Mouse (Mus musculus): Measurements from ENCODE around the gene Zbtb20. TPM values are rescaled to one million over a fixed set of nuclear protein-coding genes. Genes with fewer than 3 reads are reported as not detected.

Gene Zbtb20
- 21.8 and 25.2 TPM in 2 replicates for polyA plus RNA-seq (2015; fragmentation: Nextera tagmentation; extraction: Ambion mirVana)

DNA sequence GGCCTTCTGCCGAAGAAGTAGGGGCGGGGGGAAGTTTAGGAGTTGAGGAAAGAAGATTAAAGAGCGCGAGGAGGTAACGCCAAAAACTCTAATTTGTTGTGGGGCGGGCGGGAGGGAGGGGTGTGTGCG is at the start of gene Zbtb20:
Gene Zbtb20 (plus strand): TSS at position 30 of the 129 bp plus-strand sequence.
- H3K4me3 ChIP-seq (ENCODE audit: low read length) = peak within 1 kb of the TSS; percentile 71
- H3K9me3 ChIP-seq (ENCODE audit: control insufficient read depth, low read length) = no peaks in the 10 kb centered on the region
- no peak for ATAC-seq (ENCODE audit: low read depth)
- H3K4me1 ChIP-seq (replicated peaks; ENCODE audit: control insufficient read depth, insufficient read depth, low read length) = no peaks in the 10 kb centered on the region; the same call in 1 of the 2 replicates
- no peaks in the 10 kb centered on the region for H3K36me3 ChIP-seq (ENCODE audit: control insufficient read depth, insufficient read depth, low read length)
- H3K27me3 ChIP-seq (ENCODE audit: control insufficient read depth, insufficient read depth, low read depth, low read length) = no peaks in the 10 kb centered on the region
- peak within 1 kb of the TSS; percentile 86 for H3K9ac ChIP-seq (ENCODE audit: low read length)
- WGBS = 0% methylated on average over 3 of the region's 8 CpGs
- H3K4me2 ChIP-seq (ENCODE audit: low read depth, low read length) = peak within 1 kb of the TSS; percentile 85
- H3K27ac ChIP-seq (ENCODE audit: low read length) = peak within 1 kb of the TSS; percentile 99

DNA sequence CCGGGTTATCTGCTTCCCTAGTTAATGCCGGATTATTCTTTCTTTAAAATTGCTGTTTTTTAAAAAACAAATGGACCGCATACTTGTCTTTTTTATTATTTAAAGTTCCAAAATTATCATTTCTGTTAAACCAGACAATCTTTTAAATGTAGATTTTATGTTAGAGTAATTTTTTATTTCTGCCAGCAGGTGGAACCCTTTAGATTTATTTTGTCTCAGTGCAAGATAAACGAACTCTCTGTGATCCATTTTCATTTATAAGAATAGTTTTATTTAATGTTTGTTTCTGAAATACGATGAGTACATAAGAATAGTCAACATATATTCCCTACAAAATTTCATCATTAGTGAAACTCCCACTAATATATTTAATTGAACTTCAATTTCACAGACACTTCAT is 39.7 kb upstream of the Zbtb20 start:
- WGBS = 60% methylated on average over 5 of the region's 5 CpGs
- ATAC-seq (ENCODE audit: low read depth) = no peak
- Histone ChIP-seq H3K9me3 (ENCODE audit: control insufficient read depth, low read length) (no peaks in the 10 kb centered on the region), H3K4me3 (ENCODE audit: low read length) (no peak overlapping the region), H3K9ac (ENCODE audit: low read length) (no peak overlapping the region), H3K4me1 (replicated peaks; ENCODE audit: control insufficient read depth, insufficient read depth, low read length) (no peaks in the 10 kb centered on the region), H3K27ac (ENCODE audit: low read length) (no peak overlapping the region), H3K36me3 (ENCODE audit: control insufficient read depth, insufficient read depth, low read length) (no peaks in the 10 kb centered on the region), H3K4me2 (ENCODE audit: low read depth, low read length) (no peak overlapping the region), H3K27me3 (ENCODE audit: control insufficient read depth, insufficient read depth, low read depth, low read length) (no peaks in the 10 kb centered on the region)

DNA sequence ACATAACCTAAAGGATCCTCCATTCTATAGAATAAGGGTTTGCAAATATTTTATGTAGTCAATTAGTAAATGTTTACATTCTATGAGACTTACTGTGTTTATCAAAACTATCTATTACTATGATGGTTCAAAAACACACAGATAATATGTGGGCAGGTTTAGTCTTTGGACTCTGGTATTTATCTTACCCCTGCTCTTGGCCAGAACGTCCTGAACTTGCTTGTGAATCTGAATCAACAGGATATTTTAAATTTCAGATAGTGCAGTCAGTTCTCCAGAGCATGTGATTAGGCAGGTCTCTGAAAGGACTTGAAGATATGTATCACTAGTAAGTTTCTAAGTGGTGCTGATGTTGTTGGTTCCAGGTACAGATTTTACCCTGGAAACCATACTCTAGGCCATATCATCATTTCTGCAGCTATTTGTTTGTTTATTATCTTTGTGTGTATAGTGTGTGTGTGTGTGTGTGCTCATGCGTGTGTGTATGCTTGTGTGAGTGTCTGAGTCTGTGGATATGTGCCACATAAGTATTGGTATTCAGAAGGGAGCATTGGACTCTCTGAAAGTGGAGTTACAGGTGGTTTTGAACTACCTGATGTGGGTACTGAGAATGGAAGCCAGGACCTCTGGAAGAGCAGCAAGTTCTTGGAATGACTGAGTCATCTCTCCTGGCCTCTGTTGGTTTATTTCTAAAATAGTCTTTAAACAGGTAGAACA is 39.1 kb upstream of the Zbtb20 start:
- ATAC-seq (ENCODE audit: low read depth) = no peak
- Histone ChIP-seq H3K36me3 (ENCODE audit: control insufficient read depth, insufficient read depth, low read length) (no peaks in the 10 kb centered on the region), H3K4me1 (replicated peaks; ENCODE audit: control insufficient read depth, insufficient read depth, low read length) (no peaks in the 10 kb centered on the region), H3K4me3 (ENCODE audit: low read length) (no peak overlapping the region), H3K27ac (ENCODE audit: low read length) (no peak overlapping the region), H3K9ac (ENCODE audit: low read length) (no peak overlapping the region), H3K9me3 (ENCODE audit: control insufficient read depth, low read length) (no peaks in the 10 kb centered on the region), H3K27me3 (ENCODE audit: control insufficient read depth, insufficient read depth, low read depth, low read length) (no peaks in the 10 kb centered on the region), H3K4me2 (ENCODE audit: low read depth, low read length) (no peak overlapping the region)
- 47% methylated on average over 2 of the region's 2 CpGs for WGBS

DNA sequence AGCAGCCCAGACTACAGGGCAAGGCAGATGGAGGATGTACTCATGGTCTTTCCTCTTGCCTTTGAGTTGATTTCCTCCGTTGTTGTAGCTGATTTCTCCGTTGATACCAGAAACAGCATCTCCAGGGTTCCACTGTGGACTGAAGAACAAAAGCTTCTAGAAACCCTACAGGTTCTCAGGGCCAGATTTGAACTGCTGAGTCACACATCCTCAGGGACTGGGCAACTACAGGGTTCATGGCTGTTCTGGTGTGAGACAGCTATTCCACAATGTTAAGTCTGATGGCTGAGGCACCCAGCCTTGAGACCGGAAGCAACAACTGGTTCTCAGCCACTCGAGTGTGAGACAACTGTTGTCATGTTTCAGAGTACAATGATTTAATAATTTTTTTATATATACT is 37.5 kb upstream of the Zbtb20 start:
- no peak overlapping the region for H3K4me2 ChIP-seq (ENCODE audit: low read depth, low read length)
- H3K36me3 ChIP-seq (ENCODE audit: control insufficient read depth, insufficient read depth, low read length) = no peaks in the 10 kb centered on the region
- H3K27me3 ChIP-seq (ENCODE audit: control insufficient read depth, insufficient read depth, low read depth, low read length) = no peaks in the 10 kb centered on the region
- no peak overlapping the region for H3K4me3 ChIP-seq (ENCODE audit: low read length)
- no peaks in the 10 kb centered on the region for H3K9me3 ChIP-seq (ENCODE audit: control insufficient read depth, low read length)
- H3K27ac ChIP-seq (ENCODE audit: low read length) = no peak overlapping the region
- ATAC-seq (ENCODE audit: low read depth) = no peak
- no peaks in the 10 kb centered on the region for H3K4me1 ChIP-seq (replicated peaks; ENCODE audit: control insufficient read depth, insufficient read depth, low read length)
- no peak overlapping the region for H3K9ac ChIP-seq (ENCODE audit: low read length)
- WGBS = 81% methylated on average over 4 of the region's 4 CpGs

DNA sequence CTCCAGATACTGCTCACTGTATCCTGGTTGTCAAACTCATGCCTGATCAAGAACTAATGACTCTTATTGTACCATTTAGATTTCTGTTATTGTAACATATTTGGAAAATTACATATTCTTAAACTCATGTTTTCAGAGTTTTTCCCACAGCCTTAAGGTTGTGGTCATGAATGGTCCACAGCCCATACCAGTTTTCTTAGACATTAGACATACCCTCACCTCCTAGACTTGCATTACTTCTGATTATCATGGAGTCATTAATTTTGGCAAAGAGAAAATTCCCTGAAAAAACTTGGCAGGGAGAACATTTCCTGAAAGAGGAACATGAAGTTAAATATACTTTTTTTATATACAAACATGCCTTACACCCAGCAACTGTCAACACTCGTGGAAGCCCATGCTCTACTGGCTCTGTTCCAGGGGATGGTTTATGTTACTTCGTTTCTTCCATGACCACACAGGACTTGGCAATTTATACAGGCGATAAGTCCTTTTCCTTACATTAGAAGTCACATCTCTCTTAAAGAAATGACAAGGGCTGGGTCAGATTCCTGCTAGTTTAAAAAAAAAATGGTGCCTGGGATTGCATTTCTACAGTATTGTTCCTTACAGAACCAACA is 18.0 kb upstream of the Zbtb20 start:
- no peak overlapping the region for H3K4me2 ChIP-seq (ENCODE audit: low read depth, low read length)
- no peak overlapping the region for H3K9ac ChIP-seq (ENCODE audit: low read length)
- H3K36me3 ChIP-seq (ENCODE audit: control insufficient read depth, insufficient read depth, low read length) = no peaks in the 10 kb centered on the region
- ATAC-seq (ENCODE audit: low read depth) = peak; percentile 93
- peak overlapping the region; percentile 35; the same call in 1 of the 2 replicates for H3K27ac ChIP-seq (ENCODE audit: low read length)
- WGBS = 36% methylated on average over 3 of the region's 3 CpGs
- H3K4me3 ChIP-seq (ENCODE audit: low read length) = no peak overlapping the region
- H3K27me3 ChIP-seq (ENCODE audit: control insufficient read depth, insufficient read depth, low read depth, low read length) = no peaks in the 10 kb centered on the region
- no peaks in the 10 kb centered on the region; the same call in 1 of the 2 replicates for H3K9me3 ChIP-seq (ENCODE audit: control insufficient read depth, low read length)
- H3K4me1 ChIP-seq (replicated peaks; ENCODE audit: control insufficient read depth, insufficient read depth, low read length) = no peaks in the 10 kb centered on the region

DNA sequence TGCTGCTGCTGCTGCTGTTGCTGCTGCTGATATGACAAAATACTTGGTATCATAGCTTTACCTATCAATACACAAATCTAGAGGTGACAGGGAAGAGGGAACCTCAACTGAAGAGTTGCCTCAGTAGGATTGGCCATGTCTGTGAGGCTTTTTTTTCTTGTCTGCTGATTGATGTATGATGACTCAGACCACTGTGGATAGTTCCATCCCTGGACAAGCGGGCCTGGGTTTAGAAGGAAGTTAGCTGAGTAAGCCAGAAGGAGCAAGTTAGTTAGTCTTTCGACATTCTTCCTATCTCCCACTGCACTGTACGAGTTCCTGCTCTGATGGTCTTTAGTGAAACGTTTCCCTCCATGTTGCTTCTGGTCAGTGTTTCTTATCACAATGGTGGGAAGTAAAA is 16.4 kb upstream of the Zbtb20 start:
- no peak overlapping the region for H3K27ac ChIP-seq (ENCODE audit: low read length)
- H3K4me1 ChIP-seq (replicated peaks; ENCODE audit: control insufficient read depth, insufficient read depth, low read length) = no peaks in the 10 kb centered on the region
- WGBS = 76% methylated on average over 4 of the region's 4 CpGs
- no peaks in the 10 kb centered on the region for H3K36me3 ChIP-seq (ENCODE audit: control insufficient read depth, insufficient read depth, low read length)
- no peak overlapping the region for H3K9ac ChIP-seq (ENCODE audit: low read length)
- no peak overlapping the region for H3K4me3 ChIP-seq (ENCODE audit: low read length)
- H3K27me3 ChIP-seq (ENCODE audit: control insufficient read depth, insufficient read depth, low read depth, low read length) = no peaks in the 10 kb centered on the region
- ATAC-seq (ENCODE audit: low read depth) = no peak
- no peak overlapping the region for H3K4me2 ChIP-seq (ENCODE audit: low read depth, low read length)
- no peaks in the 10 kb centered on the region; the same call in 1 of the 2 replicates for H3K9me3 ChIP-seq (ENCODE audit: control insufficient read depth, low read length)

DNA sequence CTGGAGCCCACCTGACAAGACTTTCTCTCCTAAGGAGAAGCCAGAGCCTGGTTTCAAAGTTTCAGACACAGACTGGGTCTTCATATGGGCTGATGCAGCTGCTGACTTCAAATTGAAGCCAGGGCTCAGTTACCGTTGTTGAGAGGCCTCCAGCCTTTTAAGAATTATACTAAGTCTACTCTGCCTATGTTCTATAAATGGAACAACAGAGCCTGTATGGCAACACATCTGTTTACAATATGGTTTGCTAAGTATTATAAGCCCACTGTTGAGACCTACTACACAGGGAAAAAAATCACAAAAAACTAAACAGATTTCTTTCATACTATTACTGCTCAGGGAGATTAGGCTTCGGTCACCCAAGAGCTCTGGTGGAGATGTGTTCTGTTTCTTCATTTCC is 12.4 kb upstream of the Zbtb20 start:
- no peak for ATAC-seq (ENCODE audit: low read depth)
- Histone ChIP-seq H3K36me3 (ENCODE audit: control insufficient read depth, insufficient read depth, low read length) (no peaks in the 10 kb centered on the region), H3K9me3 (ENCODE audit: control insufficient read depth, low read length) (no peaks in the 10 kb centered on the region), H3K4me3 (ENCODE audit: low read length) (no peak overlapping the region), H3K4me2 (ENCODE audit: low read depth, low read length) (no peak overlapping the region), H3K9ac (ENCODE audit: low read length) (no peak overlapping the region), H3K4me1 (replicated peaks; ENCODE audit: control insufficient read depth, insufficient read depth, low read length) (no peaks in the 10 kb centered on the region), H3K27me3 (ENCODE audit: control insufficient read depth, insufficient read depth, low read depth, low read length) (no peaks in the 10 kb centered on the region), H3K27ac (ENCODE audit: low read length) (no peak overlapping the region)
- 74% methylated on average over 2 of the region's 2 CpGs for WGBS

DNA sequence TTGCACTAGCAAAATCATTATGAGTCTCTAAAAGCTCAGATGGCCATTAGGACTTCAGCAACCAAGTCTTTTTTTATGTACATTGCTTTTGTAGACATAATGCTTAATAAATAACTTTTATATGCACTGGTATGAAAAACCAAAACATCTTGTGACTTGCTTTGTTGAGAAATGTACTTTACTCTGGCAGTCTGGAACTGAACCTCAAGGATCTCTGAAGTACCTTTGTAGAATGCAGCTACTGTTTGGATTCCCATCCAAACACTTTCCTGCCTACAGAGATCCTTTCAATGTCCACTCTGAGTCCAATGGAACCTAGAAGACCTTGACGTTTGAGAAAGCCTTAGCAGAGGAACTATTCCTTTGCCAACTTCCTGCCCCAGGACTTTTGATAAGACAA is 9.6 kb upstream of the Zbtb20 start:
- Histone ChIP-seq H3K4me2 (ENCODE audit: low read depth, low read length) (no peak overlapping the region), H3K9ac (ENCODE audit: low read length) (no peak overlapping the region), H3K4me1 (replicated peaks; ENCODE audit: control insufficient read depth, insufficient read depth, low read length) (no peaks in the 10 kb centered on the region), H3K36me3 (ENCODE audit: control insufficient read depth, insufficient read depth, low read length) (no peaks in the 10 kb centered on the region), H3K27ac (ENCODE audit: low read length) (no peak overlapping the region), H3K4me3 (ENCODE audit: low read length) (no peak overlapping the region), H3K27me3 (ENCODE audit: control insufficient read depth, insufficient read depth, low read depth, low read length) (no peaks in the 10 kb centered on the region), H3K9me3 (ENCODE audit: control insufficient read depth, low read length) (no peaks in the 10 kb centered on the region)
- ATAC-seq (ENCODE audit: low read depth) = no peak
- 14% methylated on average over 1 of the region's 1 CpGs for WGBS

DNA sequence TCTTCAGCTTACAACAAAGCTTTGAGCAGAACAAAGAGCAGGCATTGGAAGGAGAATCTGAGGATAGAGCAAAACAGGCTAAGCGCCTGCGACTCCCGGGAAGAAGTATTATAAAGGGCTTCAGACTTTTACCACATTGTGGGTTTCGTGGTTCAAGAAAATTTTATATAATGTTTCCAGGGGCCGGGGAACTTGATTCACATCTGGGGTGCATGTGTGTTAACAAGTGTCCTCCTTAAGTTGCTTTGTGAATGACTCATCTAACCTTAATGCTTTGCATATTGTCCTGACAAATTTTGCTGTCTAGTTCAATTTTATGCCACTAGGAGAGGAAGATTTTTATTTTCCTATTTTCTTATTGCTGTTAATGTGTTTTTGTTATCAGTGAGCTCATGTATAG is 3.6 kb upstream of the Zbtb20 start:
- Histone ChIP-seq H3K27ac (ENCODE audit: low read length) (no peak overlapping the region), H3K4me2 (ENCODE audit: low read depth, low read length) (no peak overlapping the region), H3K9ac (ENCODE audit: low read length) (no peak overlapping the region), H3K4me1 (replicated peaks; ENCODE audit: control insufficient read depth, insufficient read depth, low read length) (no peaks in the 10 kb centered on the region; the same call in 1 of the 2 replicates), H3K4me3 (ENCODE audit: low read length) (no peak overlapping the region), H3K36me3 (ENCODE audit: control insufficient read depth, insufficient read depth, low read length) (no peaks in the 10 kb centered on the region), H3K27me3 (ENCODE audit: control insufficient read depth, insufficient read depth, low read depth, low read length) (no peaks in the 10 kb centered on the region), H3K9me3 (ENCODE audit: control insufficient read depth, low read length) (no peaks in the 10 kb centered on the region)
- no peak for ATAC-seq (ENCODE audit: low read depth)
- 92% methylated on average over 5 of the region's 5 CpGs for WGBS

Measured in lung, embryonic 16.5 days (tissue).